Mouse (Mus musculus) testis, postnatal 14 days (tissue): ENCODE results near the gene Snai1.

Experiments used
- DNase-seq: peaks from one replicate; pipeline ENCODE4 v3.0.0; 2021; ENCODE audit warnings: low spot score

The Snai1 gene

DNA sequence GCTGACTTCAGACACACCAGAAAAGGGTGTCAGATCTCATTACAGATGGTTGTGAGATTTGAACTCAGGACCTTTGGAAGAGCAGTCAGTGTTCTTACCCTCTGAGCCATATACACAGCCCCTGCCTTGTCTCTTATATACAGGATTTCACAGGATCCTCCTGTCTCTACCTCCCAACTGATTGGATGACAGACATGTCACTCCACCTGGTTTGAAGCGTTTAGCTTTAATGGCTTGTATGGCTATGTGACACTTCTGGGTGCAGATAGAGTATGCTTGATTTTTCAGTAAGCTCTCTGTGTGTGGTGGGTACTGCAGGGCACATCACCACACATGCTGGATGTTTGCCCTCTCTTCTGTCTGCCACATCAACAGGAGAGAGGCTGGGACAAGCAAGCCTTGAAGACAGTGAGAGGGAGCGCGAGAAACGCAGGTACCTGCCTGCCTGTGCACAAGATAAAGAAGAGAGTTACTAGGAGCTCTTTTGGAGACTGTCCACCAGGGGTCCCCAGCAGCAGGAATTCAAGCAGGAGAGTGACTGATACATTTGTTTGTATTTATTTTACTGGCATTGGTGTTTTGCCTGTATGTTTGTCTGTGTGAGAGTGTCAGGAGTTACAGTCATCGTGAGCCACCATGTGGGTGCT lies 18.3 kb upstream of the Snai1 start:
- no peak for DNase-seq

DNA sequence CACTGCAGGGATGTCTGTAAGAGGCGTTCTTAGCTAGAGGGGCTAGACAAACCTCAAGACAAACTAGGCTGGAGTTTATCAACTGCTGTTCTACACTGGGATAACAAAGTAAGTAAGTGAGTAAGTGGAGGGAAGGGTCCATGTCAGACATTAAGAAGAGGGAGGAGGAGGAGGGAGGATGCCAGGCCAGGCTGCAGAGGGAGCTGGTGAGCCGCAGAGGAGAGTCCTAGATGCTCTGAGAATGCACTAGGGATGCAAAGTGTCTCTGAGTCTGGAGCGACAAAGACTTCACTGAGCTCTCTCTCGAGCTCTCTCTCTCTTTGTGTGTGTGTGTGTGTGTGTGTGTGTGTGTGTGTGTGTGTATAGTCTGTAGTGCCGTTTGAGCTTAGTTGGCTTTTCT lies 9.7 kb upstream of the Snai1 start:
- no peak for DNase-seq

DNA sequence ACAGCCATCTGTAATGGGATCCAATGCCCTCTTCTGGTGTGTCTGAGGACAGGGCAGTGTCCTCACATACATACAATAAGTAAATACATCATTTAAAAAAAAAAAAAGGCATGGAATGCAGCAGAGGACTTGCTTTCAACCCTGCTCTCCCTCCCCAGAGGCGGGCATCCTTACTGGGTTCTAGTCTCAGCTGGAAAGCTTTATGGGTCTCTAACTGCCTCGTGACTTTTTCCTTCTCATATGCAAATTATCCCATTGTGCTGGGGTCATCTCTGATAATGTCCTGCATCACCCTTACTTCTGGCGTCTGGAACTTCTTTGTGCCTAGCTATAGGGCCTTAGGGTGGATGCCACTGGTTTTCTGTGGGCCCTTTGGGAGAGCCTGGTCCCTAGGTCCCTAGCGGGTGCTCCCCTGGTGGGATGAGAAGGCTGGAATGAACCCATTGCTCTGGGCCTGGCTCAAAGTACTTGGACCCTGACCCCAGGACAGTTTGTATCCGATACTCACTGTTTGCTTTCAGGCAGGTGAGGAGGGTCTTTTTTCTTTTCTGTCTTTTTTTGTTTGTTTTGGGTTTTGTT lies 8.0 kb upstream of the Snai1 start:
- DNase-seq, result no peak

DNA sequence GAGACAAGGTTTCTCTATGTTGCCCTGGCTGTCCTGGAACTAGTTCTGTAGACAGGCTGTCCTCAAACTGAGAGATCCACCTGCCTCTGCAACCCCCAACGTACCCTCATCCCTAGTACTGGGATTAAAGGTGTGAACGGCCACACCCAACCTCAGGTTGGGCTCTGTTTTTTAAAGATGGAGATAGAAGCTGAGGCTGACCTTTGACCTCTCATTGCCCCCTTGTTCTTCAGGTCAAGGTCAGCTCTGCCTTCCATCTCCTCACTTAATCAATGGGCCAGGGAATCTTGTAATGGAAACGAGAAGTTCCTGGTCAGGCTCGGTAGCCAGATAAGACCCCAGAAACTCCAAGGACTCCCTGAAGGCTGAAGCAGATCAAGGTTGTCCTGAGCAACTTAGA lies 7.5 kb upstream of the Snai1 start:
- no peak for DNase-seq

DNA sequence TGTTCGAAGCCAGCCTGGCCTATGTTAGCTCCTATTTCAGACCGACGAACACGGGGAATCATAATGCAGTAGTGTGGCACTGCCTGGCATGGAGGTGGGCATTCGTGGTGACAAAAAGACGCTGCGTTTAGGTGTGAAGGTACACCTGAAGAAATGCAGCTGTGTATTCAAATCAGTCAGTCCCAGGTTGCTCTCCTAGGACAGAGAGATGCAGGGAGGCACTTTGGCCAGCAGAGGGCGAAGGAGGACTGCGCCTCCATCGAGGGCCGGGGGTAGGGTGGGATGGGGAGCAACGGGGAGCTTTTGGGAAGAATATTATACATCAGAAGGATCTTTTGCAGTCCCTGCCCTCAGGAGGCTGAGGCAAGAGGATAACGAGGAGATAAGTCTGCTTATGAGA lies 5.9 kb upstream of the Snai1 start:
- DNase-seq, result no peak

DNA sequence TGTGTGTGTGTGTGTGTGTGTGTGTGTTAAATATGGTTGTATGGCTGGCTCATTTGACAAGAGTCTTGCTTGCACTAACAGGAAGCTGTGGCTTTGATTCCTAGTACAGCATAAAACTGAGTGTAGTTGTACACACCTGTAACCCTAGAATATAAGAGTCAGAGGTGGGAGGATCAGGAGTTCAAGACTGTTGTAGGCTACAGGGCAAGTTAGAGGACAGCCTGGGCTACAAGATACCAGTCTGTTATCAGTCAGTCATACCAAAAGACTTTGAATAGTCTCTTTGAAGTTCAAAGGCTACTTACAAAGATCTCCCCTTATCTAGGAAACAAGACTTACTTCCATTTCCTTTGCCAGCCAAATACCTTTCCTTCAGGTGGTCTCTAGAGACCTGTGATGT lies 4.1 kb upstream of the Snai1 start:
- no peak for DNase-seq

DNA sequence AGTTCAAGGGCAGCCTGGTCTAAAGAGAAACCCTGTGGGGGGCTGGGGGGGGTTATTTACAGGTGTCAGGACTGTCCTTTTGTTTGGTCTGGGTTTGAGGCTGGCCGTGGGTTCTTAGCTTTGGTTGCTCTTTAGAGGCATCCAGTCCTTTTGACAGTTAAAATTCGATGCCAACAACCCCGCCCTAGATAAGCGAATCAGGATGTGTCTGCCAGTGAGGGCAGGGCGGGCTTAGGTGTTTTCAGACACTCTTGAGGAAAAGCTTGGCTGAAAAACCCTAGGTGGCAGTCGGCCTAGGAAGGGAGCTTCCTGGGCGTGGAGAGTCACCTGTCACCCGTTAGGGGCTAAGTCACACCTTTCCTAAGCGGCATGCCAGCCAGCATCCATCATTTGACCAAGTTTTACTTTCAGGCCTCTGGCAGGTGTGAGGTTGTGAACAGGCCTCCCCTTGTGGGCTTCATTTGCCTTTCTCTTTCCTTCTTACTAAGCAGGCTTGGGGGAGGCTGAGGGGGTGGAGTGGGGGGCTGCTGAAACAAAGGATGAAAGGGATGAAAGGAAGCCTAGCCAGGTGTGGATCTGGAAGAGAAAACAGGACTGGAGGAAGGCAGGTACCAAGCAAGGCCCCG lies 1.6 kb upstream of the Snai1 start:
- DNase-seq, result no peak

DNA sequence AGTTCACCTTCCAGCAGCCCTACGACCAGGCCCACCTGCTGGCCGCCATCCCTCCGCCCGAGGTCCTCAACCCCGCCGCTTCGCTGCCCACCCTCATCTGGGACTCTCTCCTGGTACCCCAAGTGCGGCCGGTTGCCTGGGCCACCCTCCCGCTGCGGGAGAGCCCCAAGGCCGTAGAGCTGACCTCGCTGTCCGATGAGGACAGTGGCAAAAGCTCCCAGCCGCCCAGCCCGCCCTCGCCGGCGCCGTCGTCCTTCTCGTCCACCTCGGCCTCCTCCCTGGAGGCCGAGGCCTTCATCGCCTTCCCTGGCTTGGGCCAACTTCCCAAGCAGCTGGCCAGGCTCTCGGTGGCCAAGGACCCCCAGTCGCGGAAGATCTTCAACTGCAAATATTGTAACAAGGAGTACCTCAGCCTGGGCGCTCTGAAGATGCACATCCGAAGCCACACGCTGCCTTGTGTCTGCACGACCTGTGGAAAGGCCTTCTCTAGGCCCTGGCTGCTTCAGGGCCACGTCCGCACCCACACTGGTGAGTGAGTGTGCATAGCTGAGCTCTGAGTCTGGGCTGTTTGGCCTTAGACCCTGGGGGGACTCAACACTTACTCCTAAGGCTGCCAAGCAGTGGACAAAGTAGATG lies 794 bp downstream of the Snai1 start:
- DNase-seq, result no peak

DNA sequence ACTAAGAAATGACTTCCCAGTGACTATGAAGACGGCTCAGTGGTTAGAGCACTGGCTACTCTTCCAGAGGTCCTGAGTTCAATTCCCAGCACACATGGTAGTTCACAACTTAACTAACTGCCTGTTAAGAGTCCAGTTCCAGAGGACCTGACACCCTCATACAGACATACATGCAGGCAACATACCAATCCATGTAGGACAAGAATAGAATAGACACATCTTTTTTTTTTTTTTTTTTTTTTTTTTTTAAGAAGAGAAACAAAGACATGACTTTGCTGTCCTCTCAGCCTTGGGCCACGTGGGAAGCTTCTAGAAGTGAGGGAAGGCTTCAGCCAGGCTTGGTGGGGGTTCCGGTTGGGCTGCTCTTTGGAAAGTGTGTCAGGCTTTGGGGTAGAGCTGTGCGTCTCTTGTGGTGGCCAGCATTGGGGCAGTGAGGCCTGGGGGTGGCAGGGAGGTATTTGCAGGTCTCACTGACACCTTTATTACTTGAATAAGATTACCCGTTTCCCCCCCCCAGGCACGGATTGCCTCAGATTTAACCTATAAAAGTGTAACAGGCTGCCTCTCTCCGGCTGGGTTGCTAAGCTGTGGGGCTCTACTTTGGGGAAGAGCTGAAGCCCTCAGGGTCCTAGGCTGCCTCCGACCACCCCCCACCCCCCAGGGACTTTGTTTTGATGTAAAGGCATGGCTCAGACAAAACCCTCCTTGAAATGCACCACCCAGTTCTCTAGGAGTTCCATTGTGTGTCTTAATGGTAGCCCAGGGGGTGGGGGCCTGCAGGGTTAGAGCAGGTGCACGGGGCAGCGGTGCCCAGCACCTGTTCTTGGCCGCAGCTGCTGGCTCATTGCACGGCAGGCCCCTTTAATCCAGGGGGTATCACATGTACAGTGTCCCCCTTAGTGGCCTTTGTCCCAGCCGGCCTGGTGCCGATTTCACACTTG lies 1.8 kb downstream of the Snai1 start:
- DNase-seq, result no peak

DNA sequence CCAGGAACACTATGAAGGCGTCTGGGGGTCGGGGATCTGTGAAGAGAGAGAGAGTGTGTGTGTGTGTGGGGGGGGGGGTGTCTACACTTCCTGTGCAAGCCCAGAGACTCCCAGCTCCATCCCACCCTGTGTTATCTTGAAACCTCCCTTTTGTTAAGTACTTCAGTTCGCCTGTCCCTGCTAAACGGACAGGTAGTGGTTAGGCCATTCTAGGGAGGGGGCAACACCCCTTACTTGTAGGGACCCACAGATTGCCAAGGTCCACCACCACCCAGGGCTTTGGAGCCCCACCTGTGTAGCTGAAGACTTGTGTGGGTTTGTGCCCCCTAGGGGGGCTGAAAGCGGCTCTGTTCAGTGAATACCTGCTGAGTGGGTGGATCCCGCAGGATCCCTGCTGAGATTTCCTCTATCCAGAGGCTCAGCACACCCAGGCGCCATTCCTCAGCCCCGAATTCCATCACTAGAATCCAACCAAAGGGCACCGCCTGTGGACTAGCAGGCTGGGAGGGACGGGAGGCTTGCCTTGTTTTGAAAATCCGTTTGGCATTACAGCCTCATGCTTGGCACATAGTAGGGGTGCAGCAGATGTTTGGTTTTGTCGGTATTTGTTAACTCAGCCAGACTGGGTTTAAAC lies 2.6 kb downstream of the Snai1 start:
- DNase-seq, result no peak

DNA sequence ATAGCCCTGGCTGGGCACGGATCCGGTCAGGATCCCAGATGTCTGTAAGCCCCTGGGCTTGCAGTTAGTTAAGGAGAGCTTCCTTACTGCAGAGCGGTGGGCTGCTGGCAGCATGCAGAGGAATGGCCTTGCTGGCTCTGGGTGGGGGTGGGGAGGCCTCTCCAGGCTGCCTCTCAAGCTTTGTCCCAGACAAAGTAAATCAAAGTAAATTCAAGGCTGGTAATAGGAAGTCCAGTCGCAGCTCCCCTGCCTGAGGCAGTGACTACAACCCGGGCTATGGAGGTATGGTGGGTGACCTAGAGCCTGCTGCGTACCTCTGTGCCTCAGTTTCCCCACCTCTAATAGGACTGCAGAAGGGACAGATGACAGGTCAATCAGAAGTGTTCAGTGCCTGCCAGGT lies 3.3 kb downstream of the Snai1 start:
- DNase-seq, result no peak

DNA sequence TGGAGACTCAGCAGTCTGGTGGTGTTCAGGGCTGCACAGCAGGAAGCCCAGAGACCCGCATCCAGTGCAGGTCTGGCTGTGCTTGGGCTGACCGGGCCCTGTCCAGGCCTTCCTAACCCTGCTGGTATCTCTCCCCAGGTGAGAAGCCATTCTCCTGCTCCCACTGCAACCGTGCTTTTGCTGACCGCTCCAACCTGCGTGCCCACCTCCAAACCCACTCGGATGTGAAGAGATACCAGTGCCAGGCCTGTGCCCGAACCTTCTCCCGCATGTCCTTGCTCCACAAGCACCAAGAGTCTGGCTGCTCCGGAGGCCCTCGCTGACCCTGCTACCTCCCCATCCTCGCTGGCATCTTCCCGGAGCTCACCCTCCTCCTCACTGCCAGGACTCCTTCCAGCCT lies 3.8 kb downstream of the Snai1 start:
- no peak for DNase-seq

DNA sequence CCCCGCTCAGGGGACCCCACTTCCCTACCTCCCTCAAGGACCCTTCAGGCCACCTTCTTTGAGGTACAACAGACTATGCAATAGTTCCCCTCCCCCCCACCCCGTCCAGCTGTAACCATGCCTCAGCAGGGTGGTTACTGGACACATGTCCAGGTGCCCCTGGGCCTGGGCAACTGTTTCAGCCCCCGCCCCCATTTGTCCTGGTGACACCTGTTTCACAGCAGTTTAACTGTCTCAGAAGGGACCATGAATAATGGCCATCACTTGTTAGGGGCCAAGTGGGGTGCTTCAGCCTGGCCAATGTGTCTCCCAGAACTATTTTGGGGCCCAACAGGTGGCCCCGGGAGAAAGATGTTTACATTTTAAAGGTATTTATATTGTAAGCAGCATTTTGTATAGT lies 4.4 kb downstream of the Snai1 start:
- DNase-seq, result no peak

DNA sequence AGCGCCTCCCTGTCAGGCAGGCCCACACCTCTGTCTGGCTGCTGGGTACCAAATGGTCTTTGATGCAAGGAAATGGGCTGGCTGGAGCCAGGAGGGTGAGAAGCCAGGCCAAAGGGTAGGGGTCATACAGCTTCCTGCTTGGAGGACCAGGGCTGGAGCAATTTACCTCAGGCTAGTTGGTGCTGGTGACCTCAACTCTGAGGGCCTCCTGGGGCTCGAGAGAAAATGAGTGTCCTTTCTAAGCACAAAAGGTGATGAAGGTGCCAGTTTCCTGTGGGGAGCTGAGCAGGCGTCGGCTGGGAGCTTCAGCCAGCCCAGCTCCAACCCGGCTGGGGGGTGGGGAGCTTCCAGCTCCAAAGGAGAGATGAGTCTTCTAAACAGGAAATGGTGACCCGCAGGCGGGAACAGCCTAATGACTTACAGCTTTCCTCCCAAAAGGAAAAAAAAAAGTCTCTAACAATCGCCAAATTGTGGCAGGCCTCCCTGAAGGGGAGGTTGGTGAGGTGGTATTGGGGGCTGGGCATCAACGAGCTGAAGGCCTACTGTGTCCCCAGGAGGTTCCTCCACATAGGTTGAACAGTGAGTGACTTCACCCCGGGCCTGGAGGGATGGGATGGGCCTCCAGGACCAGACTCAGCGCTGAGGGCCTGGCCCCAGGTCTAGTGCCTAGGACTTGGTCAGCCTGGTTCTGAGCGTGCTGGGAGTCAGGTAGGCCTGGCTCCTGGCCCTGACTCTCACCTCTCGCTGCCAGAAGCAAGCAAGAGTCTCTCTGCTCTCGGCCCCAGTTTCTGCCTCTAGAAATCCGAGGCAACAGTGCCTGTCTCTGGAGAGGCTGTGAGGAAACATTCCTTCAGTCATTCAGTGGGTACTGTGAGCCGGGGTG lies 5.4 kb downstream of the Snai1 start:
- DNase-seq, result no peak

DNA sequence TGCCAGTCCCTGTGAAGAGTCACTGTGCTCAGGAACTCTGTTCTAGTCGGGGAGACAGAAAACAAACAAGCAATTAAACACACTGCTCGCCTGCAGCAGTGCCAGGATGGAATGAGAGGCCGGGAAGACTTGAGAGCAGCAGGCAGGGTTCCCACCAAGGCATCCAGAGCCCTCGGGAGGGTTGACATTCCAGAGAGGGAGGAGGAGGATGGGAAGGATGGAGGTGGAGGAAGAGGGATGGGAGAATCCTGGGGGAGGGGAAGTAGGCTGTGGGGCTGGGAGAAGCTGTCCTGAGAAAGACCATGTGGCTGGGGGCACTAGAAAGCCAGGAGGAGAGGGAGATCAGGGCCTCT lies 6.0 kb downstream of the Snai1 start:
- no peak for DNase-seq

DNA sequence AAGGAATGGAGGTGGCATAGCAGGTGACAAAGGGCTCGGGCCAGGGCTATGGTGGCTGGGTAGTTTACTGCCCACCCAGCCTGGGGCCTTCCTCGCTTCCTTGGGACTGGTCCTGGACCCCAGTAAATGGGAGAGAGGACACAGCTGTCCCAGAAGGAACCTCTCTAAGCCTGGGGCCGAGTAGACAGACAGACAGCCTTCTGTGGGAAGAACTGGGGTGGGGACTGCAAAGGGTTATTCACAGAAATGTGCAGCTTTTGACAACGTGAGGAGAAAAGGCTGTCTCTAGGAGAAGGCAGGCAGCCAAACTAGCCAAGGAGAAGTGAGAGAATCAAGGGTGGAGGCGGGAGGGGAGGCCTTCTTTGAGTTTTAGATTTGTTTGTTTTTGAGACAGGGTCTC lies 6.5 kb downstream of the Snai1 start:
- no peak for DNase-seq

DNA sequence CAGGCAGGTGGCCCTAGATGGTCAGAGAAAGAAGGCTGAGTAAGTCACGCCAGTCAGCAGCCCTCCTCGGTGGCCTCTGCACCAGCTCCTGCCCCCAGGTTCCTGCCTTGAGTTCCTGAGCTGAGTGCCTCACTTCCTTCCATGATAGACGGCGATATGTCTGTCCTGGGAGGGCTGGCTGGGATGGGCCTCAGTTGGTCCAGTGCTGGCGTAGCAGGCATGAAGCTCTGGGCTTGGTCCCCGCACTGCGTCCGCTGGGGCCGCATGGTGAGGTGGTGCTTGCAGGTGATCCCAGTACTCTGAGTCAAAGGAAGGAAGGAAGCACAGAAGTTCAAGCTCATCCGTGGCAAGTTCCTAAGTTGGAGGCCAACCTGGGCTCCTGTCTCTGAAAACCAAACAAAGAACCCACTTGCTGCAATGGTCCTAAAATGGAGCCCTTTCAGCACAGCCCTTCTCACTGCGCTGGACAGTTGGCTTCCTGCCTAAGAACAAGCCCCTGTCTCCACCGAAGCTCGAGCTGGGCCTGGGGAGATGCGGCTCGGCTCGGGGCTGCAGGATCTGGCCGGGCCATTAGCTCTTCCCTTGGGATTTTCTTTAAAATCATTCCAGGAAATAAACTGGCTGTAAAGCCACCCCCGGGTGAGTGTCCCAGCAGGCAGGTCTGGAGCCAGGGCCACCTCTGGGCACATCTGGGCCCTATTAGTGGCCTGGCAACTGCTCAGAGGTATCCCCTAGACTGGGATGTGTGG lies 8.6 kb downstream of the Snai1 start:
- no peak for DNase-seq

DNA sequence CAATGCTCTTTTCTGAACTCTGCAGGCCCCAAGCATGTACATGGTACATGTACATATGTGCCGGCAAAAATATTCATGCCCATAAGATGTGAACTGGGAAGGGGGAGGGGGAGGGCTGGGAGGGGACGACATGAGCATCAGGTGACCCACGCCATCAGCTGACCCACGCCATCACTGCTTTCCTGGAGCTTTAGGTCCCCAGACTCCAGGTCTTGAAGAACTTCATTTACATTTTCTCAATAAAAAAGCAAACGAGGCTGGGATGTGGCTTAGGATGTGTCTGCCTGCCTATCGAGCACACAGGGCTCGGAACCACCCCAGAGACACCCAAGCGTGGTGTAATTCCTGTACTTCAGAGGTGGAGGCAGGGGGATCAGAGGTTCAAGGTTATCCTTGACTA lies 9.4 kb downstream of the Snai1 start:
- no peak for DNase-seq

DNA sequence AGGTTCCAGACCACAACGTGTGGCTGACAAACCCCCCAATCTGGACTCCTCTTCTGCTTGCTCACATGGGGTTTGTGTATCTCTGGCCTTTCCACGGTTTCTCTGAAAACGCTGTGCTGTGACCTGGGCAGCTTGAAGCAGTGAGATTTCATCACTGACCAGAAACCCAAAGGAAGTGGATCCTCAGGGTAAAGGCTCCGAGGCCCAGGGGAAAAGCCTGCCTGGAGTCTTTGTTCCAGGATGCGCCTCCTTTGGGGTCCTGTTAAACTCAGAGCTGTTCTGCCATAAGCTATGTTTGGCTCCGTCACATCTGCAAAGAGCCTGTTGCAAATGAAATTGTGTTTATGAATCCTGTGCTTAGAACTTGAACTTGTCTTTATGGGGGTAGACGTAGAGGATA lies 11.0 kb downstream of the Snai1 start:
- DNase-seq, result no peak

DNA sequence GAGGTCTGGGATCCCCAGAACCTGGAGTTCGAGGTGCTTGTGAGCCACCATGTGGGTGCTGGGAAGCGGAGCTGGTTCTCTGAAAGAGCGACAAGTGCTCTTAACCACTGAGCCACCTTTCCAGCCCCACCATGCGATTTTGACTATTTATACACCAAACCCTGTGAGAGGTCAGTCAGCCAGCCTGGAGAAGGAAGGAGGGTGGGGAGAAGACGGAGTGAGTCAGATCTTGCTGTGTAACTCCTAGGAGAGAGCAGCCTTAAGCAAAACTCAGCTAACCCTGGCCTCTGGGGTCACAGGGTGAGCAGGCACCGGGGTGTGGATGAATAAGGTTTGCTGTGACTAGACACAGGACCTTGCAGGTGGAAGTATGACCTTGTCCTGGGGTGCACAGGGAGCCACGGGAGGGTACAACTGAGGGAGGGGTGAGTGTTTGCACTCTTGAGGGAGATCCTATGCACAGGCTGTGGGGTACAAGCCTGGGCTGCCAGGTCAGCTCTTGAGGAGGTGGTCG lies 12.4 kb downstream of the Snai1 start:
- no peak for DNase-seq
